Mouse (Mus musculus) gastrocnemius, postnatal 36 days (tissue): Measurements from ENCODE around the gene Tasp1. TPM values are rescaled to one million over a fixed set of nuclear protein-coding genes. Genes with fewer than 3 reads are reported as not detected.
A peak's percentile ranks its signal among the peaks of the same experiment; 100 is the strongest.
"Not testable (repeated sequence)": the region's sequence is repeated elsewhere in the genome, so short reads cannot be mapped to it uniquely, and the experiment has no call there.

Experiments
- DNase-seq, 2 experiments: peaks; one replicate each; pipeline ENCODE4 v3.0.0; 2022
- intact Hi-C: fragments of 180-260 bp; cut with DNase I; formaldehyde crosslinking; loops from one replicate; pipeline ENCODE4 v1.15.1; 2025
- long read RNA-seq, 2 experiments: library from polyadenylated mRNA; stranded (forward); transcript quantifications; one replicate each; pipeline ENCODE4 v2.0.0; 2021
- total RNA-seq, 2 experiments: library from RNA; stranded (reverse); gene quantifications; 2 replicates each; pipeline ENCODE4 v1.2.3; 2021

The Tasp1 gene
- 1 to 10 TPM; 4.6 to 5.2 TPM for total RNA-seq
- long read RNA-seq, experiment 1, partial matches to known transcripts: 1 of 12 reads
- long read RNA-seq, experiment 1, other reads (novel, unspliced or antisense): 5 of 12 reads
- long read RNA-seq, experiment 2, partial matches to known transcripts: 0 of 8 reads
- long read RNA-seq, experiment 2, other reads (novel, unspliced or antisense): 4 of 8 reads

GRCm38 (mm10) chr2:140066353-140067314, at the start of gene Tasp1:
Tasp1 (minus strand) TSS chr2:140066805.
- DNase-seq: peak; percentile 83 to 90
- intact Hi-C loops: no loop called here

- no peak for DNase-seq
- intact Hi-C loops: no loop called here
Measured at GRCm38 (mm10) chr2:140113851-140114250, 47.2 kb upstream of the Tasp1 start.

- intact Hi-C loops: no loop called here
- DNase-seq: no peak
Measured at GRCm38 (mm10) chr2:140108945-140109344, 42.3 kb upstream of the Tasp1 start.

- intact Hi-C loops: no loop called here
- no peak for DNase-seq
Measured at GRCm38 (mm10) chr2:140107641-140108040, 41.0 kb upstream of the Tasp1 start.

GRCm38 (mm10) chr2:140104951-140105350, 38.3 kb upstream of the Tasp1 start:
- DNase-seq: no peak
- intact Hi-C loops: no loop called here

- intact Hi-C loops: no loop called here
- DNase-seq: no peak
Measured at GRCm38 (mm10) chr2:140100551-140101474, 34.2 kb upstream of the Tasp1 start.

- DNase-seq: no peak
- intact Hi-C loops: no loop called here
Measured at GRCm38 (mm10) chr2:140099971-140100370, 33.4 kb upstream of the Tasp1 start.

- intact Hi-C loops: no loop called here
- DNase-seq: no peak
Measured at GRCm38 (mm10) chr2:140097131-140097591, 30.6 kb upstream of the Tasp1 start.

- intact Hi-C loops: no loop called here
- no peak for DNase-seq
Measured at GRCm38 (mm10) chr2:140096034-140096433, 29.4 kb upstream of the Tasp1 start.

- no peak for DNase-seq
- intact Hi-C loops: no loop called here
Measured at GRCm38 (mm10) chr2:140093433-140093832, 26.8 kb upstream of the Tasp1 start.

GRCm38 (mm10) chr2:140084245-140084644, 17.6 kb upstream of the Tasp1 start:
- DNase-seq: no peak
- intact Hi-C loops: no loop called here

- intact Hi-C loops: no loop called here
Measured at GRCm38 (mm10) chr2:140080747-140081577, 14.4 kb upstream of the Tasp1 start.

GRCm38 (mm10) chr2:140079284-140079683, 12.7 kb upstream of the Tasp1 start:
- DNase-seq, intact Hi-C loops: not testable (repeated sequence)

More at GRCm38 (mm10) chr2:140080747-140081577, 14.4 kb upstream of the Tasp1 start:
- DNase-seq: no peak

GRCm38 (mm10) chr2:140078600-140079280, 12.1 kb upstream of the Tasp1 start:
- intact Hi-C loops: no loop called here
- no peak for DNase-seq

- intact Hi-C loops: no loop called here
- DNase-seq: no peak
Measured at GRCm38 (mm10) chr2:140077476-140077875, 10.9 kb upstream of the Tasp1 start.

- intact Hi-C loops: no loop called here
- no peak for DNase-seq
Measured at GRCm38 (mm10) chr2:140075150-140075549, 8.5 kb upstream of the Tasp1 start.

- DNase-seq: no peak
- intact Hi-C loops: no loop called here
Measured at GRCm38 (mm10) chr2:140067516-140067915, 911 bp upstream of the Tasp1 start.

GRCm38 (mm10) chr2:140065676-140066075, 929 bp downstream of the Tasp1 start:
- DNase-seq: no peak
- intact Hi-C loops: no loop called here

- intact Hi-C loops: no loop called here
- no peak for DNase-seq
Measured at GRCm38 (mm10) chr2:140061481-140061880, 5.1 kb downstream of the Tasp1 start.
